Mouse (Mus musculus) activated CD4-positive, CD25-positive, alpha-beta regulatory T cell, adult 4 months (primary cell): Measurements from ENCODE around the gene Casp4. TPM values are rescaled to one million over a fixed set of nuclear protein-coding genes. Genes with fewer than 3 reads are reported as not detected.

Experiments used
- ATAC-seq: one replicate; pipeline ENCODE4 v1.8.0; 2017
- polyA plus RNA-seq, 2 experiments: library from polyadenylated mRNA; unstranded; fragments of 100-300 nt; shearing (Covaris generic); gene quantifications; one replicate each; pipeline ENCODE4 v1.2.1; 2017

Casp4 gene
- 100 to 1,000 TPM; 144 to 165 TPM for polyA plus RNA-seq

- peak; percentile 83 for ATAC-seq
Measured at GRCm38 (mm10) chr9:5308561-5308960, at the start of gene Casp4. Casp4 (plus strand) TSS chr9:5308828.

DNA sequence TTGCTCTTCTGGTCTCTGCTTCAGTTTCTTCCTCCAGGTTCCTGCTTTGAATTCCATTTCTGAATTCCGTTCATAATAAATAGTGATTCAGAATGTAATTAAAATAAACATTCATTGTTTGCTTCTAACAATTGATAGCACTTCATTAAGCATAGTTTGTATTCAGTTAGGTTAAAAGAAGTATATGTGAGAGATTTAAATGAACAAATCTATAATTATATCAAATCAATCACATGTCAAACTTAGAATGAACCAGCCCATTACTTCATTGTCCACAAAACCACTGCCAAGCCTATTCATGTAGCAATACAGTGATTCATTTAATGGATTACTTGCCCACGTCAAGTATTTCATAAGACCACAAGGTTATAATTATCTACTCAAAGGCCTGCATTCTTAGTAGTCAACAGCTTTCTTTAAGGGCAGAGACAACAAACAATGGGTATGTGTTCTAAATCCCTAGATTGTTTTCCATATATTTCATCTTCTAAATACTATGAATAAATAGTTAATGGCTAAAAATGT lies 44.6 kb upstream of the Casp4 start:
- no peak for ATAC-seq

- ATAC-seq = peak; percentile 25
Measured at GRCm38 (mm10) chr9:5270274-5270673, 38.4 kb upstream of the Casp4 start.

DNA sequence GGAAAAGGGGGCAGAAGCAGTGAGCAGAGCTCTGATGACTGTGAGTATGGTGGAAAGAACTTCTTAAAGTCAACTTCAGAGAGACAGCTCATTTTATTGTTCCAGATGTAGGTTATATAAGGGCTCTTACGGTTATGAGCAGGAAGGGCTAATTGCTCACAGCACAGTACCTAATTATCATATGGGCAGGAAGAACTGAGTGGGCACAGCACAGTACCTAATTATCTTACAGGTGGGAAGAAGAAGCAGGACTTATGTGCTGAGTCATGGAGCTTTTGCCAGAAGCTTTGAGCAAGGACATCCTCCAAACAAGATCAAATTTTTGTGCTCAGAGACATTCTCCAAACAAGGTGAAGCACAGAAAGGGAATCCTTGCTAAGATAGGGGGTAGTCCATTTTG lies 37.7 kb upstream of the Casp4 start:
- ATAC-seq = peak; percentile 54

DNA sequence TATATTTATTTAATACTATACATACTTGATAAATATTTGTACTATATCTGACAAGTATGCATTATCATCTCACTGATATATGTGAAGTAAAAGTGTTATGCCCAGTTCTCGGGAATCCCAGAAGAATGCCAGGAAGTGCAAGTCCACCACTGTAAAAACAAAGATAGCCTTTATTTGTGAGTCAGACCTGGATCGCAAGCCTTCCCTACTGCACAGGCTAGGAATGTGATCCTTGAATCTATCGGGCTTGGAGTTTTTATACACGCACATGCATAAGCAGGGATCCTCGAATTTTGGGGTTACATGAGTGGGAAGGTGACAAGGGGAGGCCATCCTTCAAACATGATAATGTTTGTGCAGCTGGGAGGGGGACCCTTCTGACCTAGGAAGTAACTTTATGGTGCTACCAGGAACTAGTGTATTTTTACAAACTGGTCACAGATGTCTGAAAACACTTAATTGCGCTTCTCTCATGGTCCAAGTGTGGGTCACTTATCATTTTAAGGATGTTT lies 37.2 kb upstream of the Casp4 start:
- no peak for ATAC-seq

- ATAC-seq = no peak
Measured at GRCm38 (mm10) chr9:5286071-5286470, 22.6 kb upstream of the Casp4 start.

GRCm38 (mm10) chr9:5286597-5286996 lies 22.0 kb upstream of the Casp4 start:
- no peak for ATAC-seq

DNA sequence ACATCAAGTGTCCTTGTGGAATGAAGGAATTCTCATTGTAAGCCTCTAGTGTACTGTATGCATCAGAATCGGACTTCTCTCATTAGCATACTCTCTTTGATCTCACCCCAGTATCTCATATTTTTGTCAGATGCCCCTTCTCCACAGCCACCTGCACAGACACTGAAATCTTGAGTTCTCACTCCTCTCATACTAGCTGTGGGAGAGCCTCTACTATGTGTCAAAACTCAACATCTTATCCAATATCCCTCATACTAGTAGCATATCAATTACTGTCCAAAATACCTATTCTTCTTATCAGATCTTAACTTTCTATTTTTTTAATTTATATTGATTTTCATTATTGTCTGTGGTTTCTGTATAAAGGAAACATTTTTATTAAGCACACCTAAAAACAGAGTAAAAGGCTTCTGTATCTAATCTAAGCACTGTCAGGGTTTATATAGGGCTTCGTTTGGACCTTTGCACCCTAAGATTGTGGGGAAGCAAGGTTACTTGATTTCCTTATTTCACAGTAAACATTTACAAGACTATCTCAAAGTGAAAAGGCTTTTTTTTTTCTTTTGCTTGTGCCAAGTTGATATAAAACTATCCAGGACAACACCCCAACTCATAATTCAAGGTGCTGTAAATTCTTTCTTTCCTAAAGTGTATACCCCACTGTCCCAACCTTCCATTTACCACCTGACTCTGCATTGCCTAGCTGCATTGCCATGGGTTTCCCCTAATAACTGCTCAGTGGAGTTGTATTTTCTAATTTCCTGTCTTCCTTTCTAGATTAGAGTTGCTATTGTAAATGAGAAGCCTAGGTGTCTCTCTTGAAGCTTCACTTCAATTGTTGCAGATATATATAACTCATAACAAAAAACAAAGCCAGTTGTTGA lies 12.0 kb upstream of the Casp4 start:
- no peak for ATAC-seq

GRCm38 (mm10) chr9:5298329-5299131 lies 10.1 kb upstream of the Casp4 start, which contains the start of gene Casp1:
Casp1 (plus strand) TSS chr9:5298517.
- ATAC-seq = peak; percentile 88

- ATAC-seq = peak; percentile 4
Measured at GRCm38 (mm10) chr9:5299132-5299381, 9.6 kb upstream of the Casp4 start.

- no peak for ATAC-seq
Measured at GRCm38 (mm10) chr9:5310112-5310511, 1.5 kb downstream of the Casp4 start.

GRCm38 (mm10) chr9:5311435-5311834 lies 2.8 kb downstream of the Casp4 start:
- peak; percentile 14 for ATAC-seq

DNA sequence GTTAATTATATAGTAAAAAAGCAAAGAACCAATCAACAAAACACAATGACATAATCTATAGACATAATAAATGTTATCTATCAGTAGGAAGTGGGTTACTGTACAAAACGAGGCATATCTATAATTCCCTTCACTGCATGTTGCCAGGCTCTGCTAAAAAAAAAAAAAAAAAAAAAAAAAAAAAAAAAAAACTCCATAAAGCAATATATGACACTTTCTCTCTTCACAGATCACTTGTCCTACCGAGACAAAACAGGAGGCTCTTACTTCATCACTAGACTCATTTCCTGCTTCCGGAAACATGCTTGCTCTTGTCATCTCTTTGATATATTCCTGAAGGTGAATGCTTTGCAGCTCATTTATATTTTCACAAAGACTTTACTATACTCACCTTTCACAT lies 19.6 kb downstream of the Casp4 start:
- ATAC-seq = no peak

GRCm38 (mm10) chr9:5332441-5332840 lies 23.8 kb downstream of the Casp4 start:
- ATAC-seq = no peak

DNA sequence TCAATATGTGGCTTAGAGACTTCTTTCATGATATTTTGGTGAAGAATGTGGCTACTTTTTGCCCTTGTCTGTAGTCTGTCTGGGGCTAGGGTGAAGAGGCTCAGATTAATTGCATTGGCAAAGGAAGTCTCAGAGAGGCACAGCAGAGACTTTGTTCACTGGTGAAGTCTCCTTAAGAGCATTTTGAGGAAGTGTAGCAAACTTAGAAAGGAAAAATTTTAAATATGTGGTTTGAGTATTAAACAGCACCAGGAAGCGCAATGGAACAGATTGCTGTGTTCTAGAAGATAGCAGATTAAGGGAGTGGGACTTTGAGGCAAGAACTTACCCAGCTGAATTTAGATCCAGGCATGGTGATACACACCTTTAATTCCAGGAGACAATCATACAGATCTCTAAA lies 24.8 kb downstream of the Casp4 start:
- ATAC-seq = no peak

GRCm38 (mm10) chr9:5343092-5343491 lies 34.5 kb downstream of the Casp4 start:
- no peak for ATAC-seq

DNA sequence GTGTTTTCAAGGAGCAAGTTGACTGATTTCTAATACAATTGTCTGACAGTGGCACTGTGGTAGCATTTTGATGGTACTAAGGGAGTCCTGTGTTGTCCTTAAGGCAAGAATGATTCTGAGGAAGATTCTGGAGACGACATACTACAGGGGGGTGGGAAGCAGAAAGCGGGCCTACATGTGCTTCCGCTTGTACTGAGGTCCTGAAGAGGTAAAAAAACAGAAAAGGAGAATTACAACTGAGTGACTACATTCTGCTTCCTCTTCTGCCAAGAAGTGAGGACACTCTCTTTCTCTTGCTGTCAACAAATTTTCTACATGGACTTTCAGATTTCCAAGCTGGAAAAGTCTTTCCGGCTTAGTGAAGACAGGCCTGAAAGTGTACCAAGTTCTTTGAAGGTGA lies 35.5 kb downstream of the Casp4 start:
- ATAC-seq = no peak

- no peak for ATAC-seq
Measured at GRCm38 (mm10) chr9:5345291-5345898, 36.8 kb downstream of the Casp4 start, which contains the start of gene Casp12. Casp12 (plus strand) TSS chr9:5345430.

DNA sequence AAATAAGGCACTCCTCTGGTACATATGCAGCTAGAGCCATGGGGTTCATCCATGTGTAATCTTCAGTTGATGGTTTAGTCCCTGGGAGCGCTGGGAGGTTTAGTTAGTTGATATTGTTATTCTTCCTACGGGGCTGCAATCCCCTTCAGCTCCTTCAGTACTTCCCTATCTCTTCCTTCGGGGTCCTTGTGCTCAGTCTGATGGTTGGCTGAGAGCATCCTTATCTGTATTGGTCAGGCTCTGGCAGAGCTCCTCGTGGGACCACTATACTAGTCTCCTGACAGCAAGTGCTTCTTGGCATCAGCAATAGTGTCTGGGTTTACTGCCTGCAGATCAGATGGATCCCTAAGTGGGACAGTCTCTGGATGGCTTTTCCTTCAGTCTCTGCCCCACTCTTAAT lies 38.8 kb downstream of the Casp4 start:
- no peak for ATAC-seq

- no peak for ATAC-seq
Measured at GRCm38 (mm10) chr9:5353673-5354072, 45.0 kb downstream of the Casp4 start.

- no peak for ATAC-seq
Measured at GRCm38 (mm10) chr9:5356801-5357200, 48.2 kb downstream of the Casp4 start.
